Mouse (Mus musculus): ENCODE results near the gene Edaradd. TPM values are rescaled to one million over a fixed set of nuclear protein-coding genes. Genes with fewer than 3 reads are reported as not detected.
"Not testable (repeated sequence)": the region's sequence is repeated elsewhere in the genome, so short reads cannot be mapped to it uniquely, and the experiment has no call there.

Edaradd gene
- polyA plus RNA-seq, 1 experiment from 2014 or later, result 1.3 TPM

GRCm38 (mm10) chr13:12473724-12474378 is 46.4 kb downstream of the Edaradd start:
- Histone ChIP-seq H3K27ac (no peak overlapping the region), H3K36me3 (no peaks in the 10 kb centered on the region), H3K27me3 (no peaks in the 10 kb centered on the region), H3K9ac (replicated peaks) (peak overlapping the region; percentile 7; the same call in 1 of the 2 replicates), H3K4me1 (replicated peaks) (0 out of 2 replicates have a peak, but pooled peaks cover 6% of the 10 kb centered on the region), H3K4me3 (replicated peaks) (no peak overlapping the region), H3K4me2 (replicated peaks) (0 out of 2 replicates have a peak overlapping the region, but pooled peaks have one; percentile 25), H3K9me3 (no peaks in the 10 kb centered on the region)
- 36% methylated on average over 8 of the region's 8 CpGs for WGBS
- ATAC-seq, result peak; percentile 89

GRCm38 (mm10) chr13:12468488-12468887 is 51.8 kb downstream of the Edaradd start:
- no peaks in the 10 kb centered on the region for H3K27me3 ChIP-seq
- no peak overlapping the region for H3K9ac ChIP-seq (replicated peaks)
- 95% methylated on average over 1 of the region's 1 CpGs for WGBS
- ATAC-seq, result no peak
- H3K4me3 ChIP-seq (replicated peaks), result no peak overlapping the region
- H3K4me2 ChIP-seq (replicated peaks), result no peak overlapping the region
- no peaks in the 10 kb centered on the region for H3K36me3 ChIP-seq
- H3K4me1 ChIP-seq (replicated peaks), result 0 out of 2 replicates have a peak, but pooled peaks cover 4% of the 10 kb centered on the region
- no peaks in the 10 kb centered on the region for H3K9me3 ChIP-seq
- H3K27ac ChIP-seq, result no peak overlapping the region

GRCm38 (mm10) chr13:12464844-12465243 is 55.4 kb downstream of the Edaradd start, which contains the start of gene Lgals8:
Gene Lgals8 (minus strand): TSS chr13:12464944.
- no peaks in the 10 kb centered on the region for H3K36me3 ChIP-seq
- peaks cover 13% of the 10 kb centered on the region for H3K4me1 ChIP-seq (replicated peaks)
- H3K4me2 ChIP-seq (replicated peaks), result no peak within 1 kb of the TSS
- no peak for ATAC-seq
- H3K9me3 ChIP-seq, result no peaks in the 10 kb centered on the region
- no peak within 1 kb of the TSS for H3K27ac ChIP-seq
- 76% methylated on average over 1 of the region's 1 CpGs for WGBS
- H3K27me3 ChIP-seq, result no peaks in the 10 kb centered on the region
- H3K4me3 ChIP-seq (replicated peaks), result no peak within 1 kb of the TSS
- no peak within 1 kb of the TSS for H3K9ac ChIP-seq (replicated peaks)

GRCm38 (mm10) chr13:12464159-12464558 is 56.1 kb downstream of the Edaradd start:
- H3K9me3 ChIP-seq; H3K4me2 ChIP-seq (replicated peaks); H3K36me3 ChIP-seq; ATAC-seq; H3K27me3 ChIP-seq; H3K9ac ChIP-seq (replicated peaks); H3K27ac ChIP-seq; H3K4me3 ChIP-seq (replicated peaks): not testable (repeated sequence)
- peaks cover 15% of the 10 kb centered on the region for H3K4me1 ChIP-seq (replicated peaks)
- WGBS, result 87% methylated on average over 6 of the region's 6 CpGs

GRCm38 (mm10) chr13:12462623-12463022 is 57.6 kb downstream of the Edaradd start:
- H3K27me3 ChIP-seq, result no peaks in the 10 kb centered on the region
- H3K36me3 ChIP-seq, result no peaks in the 10 kb centered on the region
- H3K4me1 ChIP-seq (replicated peaks), result peaks cover 15% of the 10 kb centered on the region
- 78% methylated on average over 4 of the region's 4 CpGs for WGBS
- no peaks in the 10 kb centered on the region for H3K9me3 ChIP-seq
- H3K4me2 ChIP-seq (replicated peaks), result no peak overlapping the region
- no peak overlapping the region for H3K4me3 ChIP-seq (replicated peaks)
- H3K27ac ChIP-seq, result no peak overlapping the region
- no peak for ATAC-seq
- H3K9ac ChIP-seq (replicated peaks), result no peak overlapping the region

- peak overlapping the region; percentile 73 for H3K9ac ChIP-seq (replicated peaks)
- H3K4me2 ChIP-seq (replicated peaks), result peak overlapping the region; percentile 80
- WGBS, result 7% methylated on average over 7 of the region's 7 CpGs
- H3K4me1 ChIP-seq (replicated peaks), result peaks cover 15% of the 10 kb centered on the region
- no peaks in the 10 kb centered on the region for H3K9me3 ChIP-seq
- H3K36me3 ChIP-seq, result 0 out of 2 replicates have a peak, but pooled peaks cover under 1% of the 10 kb centered on the region
- no peak overlapping the region; the same call in 1 of the 2 replicates for H3K27ac ChIP-seq
- no peaks in the 10 kb centered on the region for H3K27me3 ChIP-seq
- no peak for ATAC-seq
- H3K4me3 ChIP-seq (replicated peaks), result peak overlapping the region; percentile 63
These were observed 58.5 kb downstream of the Edaradd start for GRCm38 (mm10) chr13:12461730-12462119.

- Histone ChIP-seq H3K4me3 (replicated peaks) (peak overlapping the region; percentile 63), H3K27ac (peak overlapping the region; percentile 48), H3K9ac (replicated peaks) (peak overlapping the region; percentile 73), H3K36me3 (peaks cover 5% of the 10 kb centered on the region; the same call in 1 of the 2 replicates), H3K27me3 (no peaks in the 10 kb centered on the region), H3K4me1 (replicated peaks) (peaks cover 15% of the 10 kb centered on the region), H3K9me3 (no peaks in the 10 kb centered on the region), H3K4me2 (replicated peaks) (peak overlapping the region; percentile 80)
- under 1% methylated on average over 59 of the region's 59 CpGs for WGBS
- ATAC-seq, result peak; percentile 96
These were observed 59.1 kb downstream of the Edaradd start for GRCm38 (mm10) chr13:12460881-12461729.

GRCm38 (mm10) chr13:12460443-12460842 is 59.8 kb downstream of the Edaradd start:
- H3K36me3 ChIP-seq, result peaks cover 5% of the 10 kb centered on the region; the same call in 1 of the 2 replicates
- H3K4me1 ChIP-seq (replicated peaks), result peaks cover 15% of the 10 kb centered on the region
- 5% methylated on average over 8 of the region's 8 CpGs for WGBS
- peak overlapping the region; percentile 80 for H3K4me2 ChIP-seq (replicated peaks)
- ATAC-seq, result no peak
- H3K27me3 ChIP-seq, result no peaks in the 10 kb centered on the region
- no peaks in the 10 kb centered on the region for H3K9me3 ChIP-seq
- peak overlapping the region; percentile 73 for H3K9ac ChIP-seq (replicated peaks)
- peak overlapping the region; percentile 63 for H3K4me3 ChIP-seq (replicated peaks)
- H3K27ac ChIP-seq, result 0 out of 2 replicates have a peak overlapping the region, but pooled peaks have one; percentile 48

GRCm38 (mm10) chr13:12456711-12457110 is 63.5 kb downstream of the Edaradd start:
- WGBS, result 73% methylated on average over 7 of the region's 7 CpGs
- Histone ChIP-seq H3K27ac (no peak overlapping the region), H3K4me1 (replicated peaks) (peaks cover 11% of the 10 kb centered on the region), H3K9ac (replicated peaks) (no peak overlapping the region), H3K4me2 (replicated peaks) (no peak overlapping the region), H3K4me3 (replicated peaks) (no peak overlapping the region), H3K9me3 (no peaks in the 10 kb centered on the region), H3K27me3 (no peaks in the 10 kb centered on the region), H3K36me3 (peaks cover 12% of the 10 kb centered on the region)
- no peak for ATAC-seq

- Histone ChIP-seq H3K36me3 (peaks cover 18% of the 10 kb centered on the region), H3K4me1 (replicated peaks) (peaks cover 2% of the 10 kb centered on the region), H3K27me3 (no peaks in the 10 kb centered on the region), H3K4me3 (replicated peaks) (no peak overlapping the region), H3K27ac (no peak overlapping the region), H3K9ac (replicated peaks) (no peak overlapping the region), H3K4me2 (replicated peaks) (no peak overlapping the region), H3K9me3 (no peaks in the 10 kb centered on the region)
- ATAC-seq, result no peak
- whole genome bisulfite sequencing, result 82% methylated on average over 7 of the region's 7 CpGs
These were observed 65.4 kb downstream of the Edaradd start for GRCm38 (mm10) chr13:12454686-12455390.

- WGBS, result 89% methylated on average over 14 of the region's 14 CpGs
- Histone ChIP-seq H3K4me1 (replicated peaks) (no peaks in the 10 kb centered on the region), H3K4me2 (replicated peaks) (no peak overlapping the region), H3K27ac (no peak overlapping the region), H3K4me3 (replicated peaks) (no peak overlapping the region), H3K9ac (replicated peaks) (no peak overlapping the region), H3K36me3 (peaks cover 23% of the 10 kb centered on the region), H3K27me3 (no peaks in the 10 kb centered on the region), H3K9me3 (no peaks in the 10 kb centered on the region)
- no peak for ATAC-seq
These were observed 67.1 kb downstream of the Edaradd start for GRCm38 (mm10) chr13:12453150-12453549.

Measured in midbrain, embryonic 13.5 days (tissue).